Mouse (Mus musculus): Measurements from ENCODE around the gene Gm18336. TPM values are rescaled to one million over a fixed set of nuclear protein-coding genes. Genes with fewer than 3 reads are reported as not detected.

Gm18336 gene
- polyA plus RNA-seq, 1 experiment, result not detected

DNA sequence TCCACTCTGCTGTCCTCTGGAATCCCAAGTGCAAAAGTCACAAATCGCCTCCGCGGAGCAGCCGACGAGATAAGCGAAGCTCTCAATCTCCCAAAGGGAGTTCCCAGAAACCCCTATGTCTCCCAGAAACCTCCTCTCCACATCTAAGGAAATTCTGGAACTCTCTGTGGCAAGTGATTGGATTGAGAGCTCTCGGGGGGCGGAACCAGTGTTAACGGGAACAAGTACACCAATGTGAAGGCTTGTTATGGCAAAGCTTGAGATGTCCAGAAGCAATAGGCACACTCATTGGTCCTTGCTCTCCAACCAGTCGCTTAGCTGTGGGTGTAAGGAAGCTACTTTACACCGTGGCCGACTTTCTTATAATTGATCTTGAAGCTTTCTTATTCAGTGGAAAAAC lies 3.1 kb upstream of the Gm18336 start:
- Histone ChIP-seq H3K4me3 (ENCODE audit: extremely low read depth, insufficient read depth, insufficient read length) (no peak overlapping the region), H3K4me1 (ENCODE audit: control insufficient read depth, insufficient read depth, insufficient read length) (no peaks in the 10 kb centered on the region), H3K36me3 (ENCODE audit: control insufficient read depth, insufficient read depth, low read length) (no peaks in the 10 kb centered on the region), H3K27ac (ENCODE audit: insufficient read depth, low read length) (no peak overlapping the region), H3K27me3 (ENCODE audit: control insufficient read depth, insufficient read depth, low read length) (no peaks in the 10 kb centered on the region)
- DNase-seq (ENCODE audit: low read depth in 1 of 2, low spot score in 2 of 2), result no peak
- no peak for TF ChIP-seq CTCF (IDR thresholded peaks at IDR 0.05; ENCODE audit: extremely low read depth, insufficient read depth, insufficient read length, insufficient replicate concordance)
- 93% methylated on average over 12 of the region's 12 CpGs for WGBS

DNA sequence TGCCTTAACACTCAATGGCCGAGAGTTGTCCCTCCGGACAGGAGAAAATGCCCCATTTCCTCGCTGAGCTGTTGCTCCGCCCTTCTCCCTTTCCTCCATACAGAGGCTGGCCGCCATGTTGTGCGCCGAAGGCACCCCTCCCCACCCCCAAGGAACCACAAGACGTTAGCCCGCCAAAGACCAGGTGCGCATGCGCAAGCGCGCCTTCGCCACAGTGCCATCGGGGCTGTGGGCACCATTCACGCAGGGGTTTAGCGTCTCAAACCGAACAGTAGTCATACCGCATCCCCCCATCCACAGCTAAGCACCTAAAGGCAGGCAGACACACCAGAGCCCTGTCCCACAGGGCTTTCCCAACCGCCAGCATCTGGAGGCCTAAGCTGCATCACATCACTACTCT lies 2.4 kb upstream of the Gm18336 start:
- H3K4me1 ChIP-seq (ENCODE audit: control insufficient read depth, insufficient read depth, insufficient read length), result no peaks in the 10 kb centered on the region
- H3K36me3 ChIP-seq (ENCODE audit: control insufficient read depth, insufficient read depth, low read length), result no peaks in the 10 kb centered on the region
- H3K4me3 ChIP-seq (ENCODE audit: extremely low read depth, insufficient read depth, insufficient read length), result no peak overlapping the region
- DNase-seq (ENCODE audit: low read depth in 1 of 2, low spot score in 2 of 2), result no peak
- TF ChIP-seq CTCF (IDR thresholded peaks at IDR 0.05; ENCODE audit: extremely low read depth, insufficient read depth, insufficient read length, insufficient replicate concordance) (no peak), POLR2A (IDR thresholded peaks at IDR 0.05; ENCODE audit: low read depth, low read length) (no peak)
- WGBS, result 89% methylated on average over 18 of the region's 20 CpGs
- H3K27me3 ChIP-seq (ENCODE audit: control insufficient read depth, insufficient read depth, low read length), result no peaks in the 10 kb centered on the region
- H3K27ac ChIP-seq (ENCODE audit: insufficient read depth, low read length), result no peak overlapping the region

DNA sequence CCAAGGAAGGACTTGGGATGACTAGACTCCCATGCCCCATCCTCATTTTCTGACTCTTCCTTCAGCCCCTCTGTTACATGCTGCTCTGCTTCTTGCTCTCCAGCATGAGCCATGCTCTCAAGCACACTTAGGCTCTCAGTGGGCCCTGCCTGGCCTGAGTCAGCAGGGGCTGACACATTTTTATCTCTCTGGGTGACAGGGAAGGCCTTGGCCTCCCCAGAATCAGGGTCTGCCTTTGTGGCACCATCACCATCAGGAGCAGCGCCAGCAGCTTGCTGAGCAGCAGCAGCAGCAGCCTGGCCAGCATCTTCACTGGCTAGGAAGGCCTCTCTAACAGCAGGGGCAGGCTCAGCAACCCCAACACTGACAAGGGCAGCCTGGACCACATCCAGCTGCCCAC lies 2.1 kb downstream of the Gm18336 start:
- TF ChIP-seq CTCF (IDR thresholded peaks at IDR 0.05; ENCODE audit: extremely low read depth, insufficient read depth, insufficient read length, insufficient replicate concordance), result no peak
- TF ChIP-seq POLR2A (IDR thresholded peaks at IDR 0.05; ENCODE audit: low read depth, low read length), result no peak
- no peak for DNase-seq (ENCODE audit: low read depth in 1 of 2, low spot score in 2 of 2)
- Histone ChIP-seq H3K4me1 (ENCODE audit: control insufficient read depth, insufficient read depth, insufficient read length) (no peaks in the 10 kb centered on the region), H3K36me3 (ENCODE audit: control insufficient read depth, insufficient read depth, low read length) (no peaks in the 10 kb centered on the region), H3K27me3 (ENCODE audit: control insufficient read depth, insufficient read depth, low read length) (no peaks in the 10 kb centered on the region), H3K4me3 (ENCODE audit: extremely low read depth, insufficient read depth, insufficient read length) (no peak overlapping the region), H3K27ac (ENCODE audit: insufficient read depth, low read length) (no peak overlapping the region)
- WGBS, result 100% methylated on average over 1 of the region's 1 CpGs

DNA sequence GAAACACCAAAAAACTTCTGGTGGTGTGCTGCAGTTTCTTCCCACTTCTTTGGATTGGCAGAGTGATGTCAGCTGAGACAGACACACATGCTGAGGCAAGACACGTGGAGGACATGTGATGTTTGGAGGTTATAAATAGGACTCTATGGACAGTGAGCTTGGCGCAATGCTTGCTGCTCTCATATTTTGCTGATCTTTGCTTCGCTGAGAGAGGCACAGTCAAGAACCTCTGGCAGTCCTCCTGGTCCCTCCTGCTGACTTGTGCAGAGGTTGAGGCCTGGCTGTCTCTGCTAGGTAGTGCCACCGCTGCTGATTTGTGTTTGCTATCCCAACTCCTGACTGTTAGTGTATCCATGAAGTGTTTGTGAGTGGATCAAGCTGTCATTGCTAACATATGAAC lies 7.1 kb downstream of the Gm18336 start:
- H3K4me3 ChIP-seq (ENCODE audit: extremely low read depth, insufficient read depth, insufficient read length), result no peak overlapping the region
- no peaks in the 10 kb centered on the region for H3K27me3 ChIP-seq (ENCODE audit: control insufficient read depth, insufficient read depth, low read length)
- TF ChIP-seq CTCF (IDR thresholded peaks at IDR 0.05; ENCODE audit: extremely low read depth, insufficient read depth, insufficient read length, insufficient replicate concordance), result no peak
- TF ChIP-seq POLR2A (IDR thresholded peaks at IDR 0.05; ENCODE audit: low read depth, low read length), result no peak
- no peaks in the 10 kb centered on the region for H3K36me3 ChIP-seq (ENCODE audit: control insufficient read depth, insufficient read depth, low read length)
- no peaks in the 10 kb centered on the region for H3K4me1 ChIP-seq (ENCODE audit: control insufficient read depth, insufficient read depth, insufficient read length)
- no peak overlapping the region for H3K27ac ChIP-seq (ENCODE audit: insufficient read depth, low read length)
- WGBS, result 81% methylated on average over 4 of the region's 4 CpGs
- DNase-seq (ENCODE audit: low read depth in 1 of 2, low spot score in 2 of 2), result no peak

DNA sequence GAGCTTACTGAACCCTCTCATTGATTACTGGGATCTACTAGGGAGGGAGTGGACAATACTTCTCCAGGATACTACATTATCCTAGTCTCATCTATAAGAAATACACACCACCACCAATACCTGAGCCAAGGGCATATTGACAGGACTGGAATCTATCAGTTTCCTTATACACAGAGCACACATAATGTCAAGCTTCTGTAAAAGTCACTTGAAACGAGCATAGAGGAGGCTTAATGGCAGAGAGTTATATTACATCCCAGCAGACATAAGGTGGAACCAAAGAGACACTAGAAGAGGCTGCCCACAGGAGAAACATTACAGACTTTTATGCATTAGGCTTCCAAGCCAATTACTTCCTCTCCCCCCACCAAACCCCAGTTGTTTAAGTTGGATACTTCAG lies 13.6 kb downstream of the Gm18336 start:
- no peaks in the 10 kb centered on the region for H3K27me3 ChIP-seq (ENCODE audit: control insufficient read depth, insufficient read depth, low read length)
- H3K4me1 ChIP-seq (ENCODE audit: control insufficient read depth, insufficient read depth, insufficient read length), result no peaks in the 10 kb centered on the region
- WGBS, result 26% methylated on average over 1 of the region's 1 CpGs
- no peak overlapping the region for H3K4me3 ChIP-seq (ENCODE audit: extremely low read depth, insufficient read depth, insufficient read length)
- no peak for DNase-seq (ENCODE audit: low read depth in 1 of 2, low spot score in 2 of 2)
- H3K36me3 ChIP-seq (ENCODE audit: control insufficient read depth, insufficient read depth, low read length), result no peaks in the 10 kb centered on the region
- TF ChIP-seq POLR2A (IDR thresholded peaks at IDR 0.05; ENCODE audit: low read depth, low read length) (no peak), CTCF (IDR thresholded peaks at IDR 0.05; ENCODE audit: extremely low read depth, insufficient read depth, insufficient read length, insufficient replicate concordance) (no peak)
- no peak overlapping the region for H3K27ac ChIP-seq (ENCODE audit: insufficient read depth, low read length)

DNA sequence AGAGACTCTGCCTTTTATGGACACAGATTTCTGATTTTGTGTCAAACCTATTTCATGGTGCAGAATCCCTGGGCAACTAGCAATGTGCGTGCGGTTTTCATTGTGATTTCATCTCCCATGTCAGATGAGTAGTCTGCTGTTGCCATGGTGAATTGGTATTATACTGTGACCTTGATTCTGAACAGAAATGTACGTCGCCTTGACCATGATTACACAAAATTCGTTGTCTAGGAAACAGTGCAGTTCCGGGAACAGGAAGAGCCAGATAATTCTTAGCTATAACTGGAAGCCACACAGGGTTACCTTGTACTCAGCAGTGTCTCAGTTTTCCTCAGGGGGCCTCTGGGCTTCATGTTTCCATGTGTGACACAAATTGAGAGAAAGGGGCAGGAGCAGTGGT lies 14.1 kb downstream of the Gm18336 start:
- Histone ChIP-seq H3K27ac (ENCODE audit: insufficient read depth, low read length) (no peak overlapping the region), H3K4me3 (ENCODE audit: extremely low read depth, insufficient read depth, insufficient read length) (no peak overlapping the region), H3K27me3 (ENCODE audit: control insufficient read depth, insufficient read depth, low read length) (no peaks in the 10 kb centered on the region), H3K36me3 (ENCODE audit: control insufficient read depth, insufficient read depth, low read length) (no peaks in the 10 kb centered on the region), H3K4me1 (ENCODE audit: control insufficient read depth, insufficient read depth, insufficient read length) (no peaks in the 10 kb centered on the region)
- no peak for TF ChIP-seq POLR2A (IDR thresholded peaks at IDR 0.05; ENCODE audit: low read depth, low read length)
- no peak for TF ChIP-seq CTCF (IDR thresholded peaks at IDR 0.05; ENCODE audit: extremely low read depth, insufficient read depth, insufficient read length, insufficient replicate concordance)
- DNase-seq (ENCODE audit: low read depth in 1 of 2, low spot score in 2 of 2), result no peak
- 72% methylated on average over 6 of the region's 6 CpGs for WGBS

DNA sequence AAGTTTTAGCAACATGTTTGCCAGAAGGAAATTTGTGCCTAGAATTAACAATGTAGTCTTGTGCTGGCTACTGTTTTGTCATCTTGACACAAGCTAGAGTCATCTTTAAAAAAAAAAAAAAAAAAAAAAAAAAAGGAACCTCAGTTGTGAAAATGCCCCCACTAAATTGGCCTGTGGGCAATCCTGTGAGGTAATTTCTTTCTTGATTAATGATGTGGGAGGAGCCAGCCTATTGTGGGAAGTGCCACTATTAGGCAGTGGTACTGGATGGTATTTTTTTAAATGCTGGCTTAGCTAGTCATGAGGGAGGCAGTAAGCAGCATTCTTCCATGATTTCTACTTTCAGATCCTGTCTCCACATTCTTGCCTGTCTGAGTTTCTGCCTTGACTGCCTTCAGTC lies 35.2 kb downstream of the Gm18336 start:
- Histone ChIP-seq H3K4me1 (ENCODE audit: control insufficient read depth, insufficient read depth, insufficient read length) (no peaks in the 10 kb centered on the region), H3K27ac (ENCODE audit: insufficient read depth, low read length) (no peak overlapping the region), H3K36me3 (ENCODE audit: control insufficient read depth, insufficient read depth, low read length) (no peaks in the 10 kb centered on the region; the same call in 1 of the 2 replicates), H3K4me3 (ENCODE audit: extremely low read depth, insufficient read depth, insufficient read length) (no peak overlapping the region), H3K27me3 (ENCODE audit: control insufficient read depth, insufficient read depth, low read length) (no peaks in the 10 kb centered on the region)
- DNase-seq (ENCODE audit: low read depth in 1 of 2, low spot score in 2 of 2), result no peak
- TF ChIP-seq POLR2A (IDR thresholded peaks at IDR 0.05; ENCODE audit: low read depth, low read length) (no peak), CTCF (IDR thresholded peaks at IDR 0.05; ENCODE audit: extremely low read depth, insufficient read depth, insufficient read length, insufficient replicate concordance) (no peak)
